Mouse (Mus musculus): ENCODE data around the gene Slc22a12.

GRCm38 (mm10) chr19:6495714-6496113, 47.1 kb downstream of the Slc22a12 start:
- TF ChIP-seq CTCF (IDR thresholded peaks at IDR 0.05; ENCODE audit: borderline replicate concordance, insufficient read depth, low read length) = no peak
- no peak for TF ChIP-seq POLR2A (IDR thresholded peaks at IDR 0.05; ENCODE audit: low read depth, low read length)

Measured in embryonic fibroblast, embryonic 13.5 days (primary cell).